Mouse (Mus musculus) adrenal gland, postnatal 14 days (tissue): ENCODE results near the gene Hmx1. TPM values are rescaled to one million over a fixed set of nuclear protein-coding genes. Genes with fewer than 3 reads are reported as not detected.

ENCODE experiments used
- total RNA-seq: library from RNA; stranded (reverse); gene quantifications from 2 replicates; pipeline ENCODE4 v1.2.3, GENCODE M21; 2021

Hmx1 gene
- total RNA-seq, 1 experiment from 2014 or later: 0.22 TPM

Other genes with a start within 250 kb of the Hmx1 start
- gene Adra2c, start 110.8 kb upstream of the Hmx1 start, total RNA-seq: 0.30 and 0.83 TPM in 2 replicates
- gene Cpz, start 136.6 kb downstream of the Hmx1 start, total RNA-seq: 4.6 and 5.3 TPM in 2 replicates
- gene Trmt44, start 186.0 kb downstream of the Hmx1 start, total RNA-seq: 6.5 and 7.0 TPM in 2 replicates
- gene Acox3, start 193.9 kb downstream of the Hmx1 start, total RNA-seq: 43.9 and 53.2 TPM in 2 replicates